Mouse (Mus musculus) inflammation-experienced regulatory T-cells, adult 6 months (primary cell): Measurements from ENCODE around the gene Rbm20. TPM values are rescaled to one million over a fixed set of nuclear protein-coding genes. Genes with fewer than 3 reads are reported as not detected.
"Not testable (repeated sequence)": the region's sequence is repeated elsewhere in the genome, so short reads cannot be mapped to it uniquely, and the experiment has no call there.

Source experiments
- ATAC-seq: one replicate; pipeline ENCODE4 v1.8.0; 2017
- polyA plus RNA-seq, 3 experiments: library from polyadenylated mRNA; unstranded; fragments of 100-300 nt; shearing (Covaris generic); gene quantifications; one replicate each; pipeline ENCODE4 v1.2.1; 2017

The Rbm20 gene
- polyA plus RNA-seq, 3 experiments from 2014 or later, result 0.15 to 0.20 (median 0.15) TPM

- no peak for ATAC-seq
These were observed 213.2 kb downstream of the Rbm20 start for GRCm38 (mm10) chr19:53890274-53890673.

- ATAC-seq, result peak; percentile 69
These were observed 213.7 kb downstream of the Rbm20 start for GRCm38 (mm10) chr19:53890781-53891251.

GRCm38 (mm10) chr19:53891569-53891968, 214.5 kb downstream of the Rbm20 start:
- no peak for ATAC-seq

- no peak for ATAC-seq
These were observed 215.0 kb downstream of the Rbm20 start, which contains the start of gene Pdcd4 for GRCm38 (mm10) chr19:53892061-53892460. Pdcd4 (plus strand) TSS chr19:53892231.

GRCm38 (mm10) chr19:53892838-53893359, 215.8 kb downstream of the Rbm20 start:
- ATAC-seq, result no peak

GRCm38 (mm10) chr19:53893711-53894171, 216.6 kb downstream of the Rbm20 start:
- ATAC-seq, result peak; percentile 60

- ATAC-seq, result no peak
These were observed 217.5 kb downstream of the Rbm20 start for GRCm38 (mm10) chr19:53894538-53895121.

- ATAC-seq, result no peak
These were observed 220.9 kb downstream of the Rbm20 start for GRCm38 (mm10) chr19:53898046-53898445.

- no peak for ATAC-seq
These were observed 221.4 kb downstream of the Rbm20 start for GRCm38 (mm10) chr19:53898498-53898897.

- ATAC-seq, result peak; percentile 17
These were observed 222.1 kb downstream of the Rbm20 start for GRCm38 (mm10) chr19:53898970-53899900.

GRCm38 (mm10) chr19:53899941-53900610, 223.0 kb downstream of the Rbm20 start:
- ATAC-seq, result peak; percentile 64

GRCm38 (mm10) chr19:53901931-53902738, 225.0 kb downstream of the Rbm20 start:
- ATAC-seq, result peak; percentile 7

- peak; percentile 67 for ATAC-seq
These were observed 225.8 kb downstream of the Rbm20 start for GRCm38 (mm10) chr19:53902739-53903487.

- ATAC-seq, result peak; percentile 17
These were observed 226.6 kb downstream of the Rbm20 start for GRCm38 (mm10) chr19:53903507-53904321.

GRCm38 (mm10) chr19:53904833-53905480, 227.9 kb downstream of the Rbm20 start:
- no peak for ATAC-seq

GRCm38 (mm10) chr19:53906033-53906702, 229.1 kb downstream of the Rbm20 start:
- peak; percentile 9 for ATAC-seq

- not testable (repeated sequence) for ATAC-seq
These were observed 229.6 kb downstream of the Rbm20 start for GRCm38 (mm10) chr19:53906703-53907070.

GRCm38 (mm10) chr19:53914950-53915349, 237.8 kb downstream of the Rbm20 start:
- ATAC-seq, result no peak
